Mouse (Mus musculus) kidney, postnatal 4 days (tissue): ENCODE measurements around the gene Mfsd11.
"Not testable (repeated sequence)": the region's sequence is repeated elsewhere in the genome, so short reads cannot be mapped to it uniquely, and the experiment has no call there.

Source experiments
- DNase-seq, 2 experiments: peaks; one replicate each; pipeline ENCODE4 v3.0.0; 2021; ENCODE audit warnings: mixed read lengths in 2 of 2

The Mfsd11 gene

GRCm38 (mm10) chr11:116821057-116821940 lies 30.9 kb upstream of the Mfsd11 start:
- DNase-seq: no peak

GRCm38 (mm10) chr11:116822215-116822614 lies 30.0 kb upstream of the Mfsd11 start:
- DNase-seq: no peak

- no peak for DNase-seq
Measured at GRCm38 (mm10) chr11:116822626-116823025, 29.6 kb upstream of the Mfsd11 start.

- no peak for DNase-seq
Measured at GRCm38 (mm10) chr11:116823255-116823654, 29.0 kb upstream of the Mfsd11 start.

- not testable (repeated sequence) for DNase-seq
Measured at GRCm38 (mm10) chr11:116823885-116824284, 28.4 kb upstream of the Mfsd11 start.

GRCm38 (mm10) chr11:116825230-116825629 lies 27.0 kb upstream of the Mfsd11 start:
- DNase-seq: peak in 1 of 2 experiments; percentile 42

GRCm38 (mm10) chr11:116826550-116827504 lies 25.4 kb upstream of the Mfsd11 start:
- no peak for DNase-seq

- DNase-seq: peak; percentile 91 to 93
Measured at GRCm38 (mm10) chr11:116827534-116828165, 24.6 kb upstream of the Mfsd11 start, which contains the start of gene Mxra7. Gene Mxra7 (minus strand): TSS chr11:116828046.

GRCm38 (mm10) chr11:116832172-116832685 lies 20.0 kb upstream of the Mfsd11 start:
- no peak for DNase-seq

GRCm38 (mm10) chr11:116834954-116835353 lies 17.3 kb upstream of the Mfsd11 start:
- DNase-seq: no peak

- DNase-seq: no peak
Measured at GRCm38 (mm10) chr11:116836283-116836682, 16.0 kb upstream of the Mfsd11 start.

- no peak for DNase-seq
Measured at GRCm38 (mm10) chr11:116837441-116837840, 14.8 kb upstream of the Mfsd11 start.

- DNase-seq: peak; percentile 25 to 53
Measured at GRCm38 (mm10) chr11:116838936-116839335, 13.3 kb upstream of the Mfsd11 start.

GRCm38 (mm10) chr11:116839601-116840000 lies 12.6 kb upstream of the Mfsd11 start:
- DNase-seq: no peak

- no peak for DNase-seq
Measured at GRCm38 (mm10) chr11:116840748-116841147, 11.5 kb upstream of the Mfsd11 start.

GRCm38 (mm10) chr11:116842531-116843260 lies 9.5 kb upstream of the Mfsd11 start:
- DNase-seq: peak; percentile 73 to 85

- DNase-seq: peak; percentile 97 to 99
Measured at GRCm38 (mm10) chr11:116843261-116844233, 8.7 kb upstream of the Mfsd11 start, which contains the start of the genes Mettl23 and Jmjd6. Gene Mettl23 (plus strand): TSS chr11:116843278. Gene Jmjd6 (minus strand): TSS chr11:116843449.

GRCm38 (mm10) chr11:116846593-116847181 lies 5.6 kb upstream of the Mfsd11 start:
- DNase-seq: no peak

- DNase-seq: no peak
Measured at GRCm38 (mm10) chr11:116847187-116848085, 4.8 kb upstream of the Mfsd11 start.
